Mouse (Mus musculus) forebrain, postnatal 0 days (tissue): ENCODE data around the gene Hint1. TPM values are rescaled to one million over a fixed set of nuclear protein-coding genes. Genes with fewer than 3 reads are reported as not detected.

Experiments
- ATAC-seq: fragments of 200-750 bp; cut with Nextera tagmentation; 2 replicates; pipeline ENCODE4 v1.8.0; 2017; ENCODE audit warnings: mild to moderate bottlenecking, moderate library complexity
- DNase-seq: peaks from one replicate; pipeline ENCODE4 v3.0.0-alpha.2; 2015
- H3K27ac ChIP-seq: fragments of 300-500 bp; sonication (generic); 2 replicates; pipeline ENCODE4 v1.5.1; 2014; ENCODE audit warnings: low read depth, mild to moderate bottlenecking, antibody characterized with exemption, low read length, moderate library complexity, mixed read lengths
- H3K27me3 ChIP-seq: fragments of 300-500 bp; sonication (generic); 2 replicates; pipeline ENCODE4 v1.6.1; 2014; ENCODE audit warnings: mild to moderate bottlenecking, low read length, mixed read lengths; ENCODE audit not compliant: insufficient read depth
- H3K36me3 ChIP-seq: fragments of 300-500 bp; sonication (generic); 2 replicates; pipeline ENCODE4 v1.6.1; 2014; ENCODE audit warnings: mild to moderate bottlenecking, moderate library complexity; ENCODE audit not compliant: insufficient read depth
- H3K4me1 ChIP-seq: fragments of 300-500 bp; sonication (generic); 2 replicates; pipeline ENCODE4 v1.6.1; 2014; ENCODE audit warnings: antibody characterized with exemption; ENCODE audit not compliant: insufficient read depth
- H3K4me2 ChIP-seq: fragments of 300-500 bp; sonication (generic); 2 replicates; pipeline ENCODE4 v1.6.1; 2014; ENCODE audit warnings: low read depth, mild to moderate bottlenecking, moderate library complexity
- H3K4me3 ChIP-seq: fragments of 300-500 bp; sonication (generic); 2 replicates; pipeline ENCODE4 v1.5.1; 2014; ENCODE audit warnings: low read depth, low read length, mixed read lengths
- H3K9ac ChIP-seq: fragments of 300-500 bp; sonication (generic); 2 replicates; pipeline ENCODE4 v1.6.1; 2014; ENCODE audit warnings: mild to moderate bottlenecking
- H3K9me3 ChIP-seq: fragments of 300-500 bp; sonication (generic); 2 replicates; pipeline ENCODE4 v1.6.1; 2016; ENCODE audit warnings: low read length
- CTCF ChIP-seq: sonication (generic); IDR thresholded peaks from 2 replicates; pipeline ENCODE4 v1.5.1; 2016; ENCODE audit warnings: antibody characterized with exemption, control low read depth, low read depth
- WGBS: fragments of 180-500 bp; shearing (Covaris S2); extraction: QIAGEN DNeasy Blood & Tissue Kit; methylation state at CpG from one replicate; pipeline ENCODE4 v1.1.7; 2014; 5-methylcytosine and 5-hydroxymethylcytosine counted together
- polyA plus RNA-seq: library from polyadenylated mRNA; unstranded; fragments of >200 nt; fragmentation: Nextera tagmentation; extraction: Ambion mirVana; gene quantifications from 2 replicates; pipeline ENCODE4 v1.2.1, GENCODE M21; 2015
- total RNA-seq: library from RNA; depleted of rRNA; stranded (reverse); fragments of >200 nt; gene quantifications from 2 replicates; pipeline ENCODE4 v1.2.3, GENCODE M21; 2014

Gene Hint1
- total and polyA plus RNA-seq, 2 experiments from 2014 or later, result 622 to 1,041 TPM

DNA sequence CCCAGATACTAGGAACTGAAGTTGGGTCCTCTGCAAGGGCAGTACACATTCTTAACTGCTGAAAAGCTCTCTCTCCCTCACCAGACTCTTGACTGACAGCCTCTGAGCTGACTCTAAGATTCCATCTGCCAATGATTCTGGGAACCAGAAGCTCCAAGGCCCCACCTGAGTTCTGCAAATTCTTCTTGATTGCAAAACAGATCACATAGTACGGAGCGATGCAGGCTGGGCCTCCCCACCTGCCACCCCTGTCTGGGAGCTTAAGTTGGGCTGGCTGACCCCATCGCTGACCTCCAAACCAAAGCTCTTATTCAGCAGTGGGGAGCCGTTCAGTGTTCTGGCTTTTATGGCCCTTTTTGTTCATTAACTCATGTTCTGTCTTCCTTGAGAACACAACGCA, 31.3 kb downstream of the Hint1 start:
- TF ChIP-seq CTCF, result no peak
- Histone ChIP-seq H3K9me3 (no peaks in the 10 kb centered on the region), H3K4me1 (no peaks in the 10 kb centered on the region), H3K36me3 (no peaks in the 10 kb centered on the region), H3K27me3 (no peaks in the 10 kb centered on the region), H3K9ac (no peak overlapping the region), H3K27ac (no peak overlapping the region), H3K4me3 (no peak overlapping the region), H3K4me2 (no peak overlapping the region)
- no peak for DNase-seq
- no peak for ATAC-seq
- 56% methylated on average over 5 of the region's 5 CpGs for WGBS

DNA sequence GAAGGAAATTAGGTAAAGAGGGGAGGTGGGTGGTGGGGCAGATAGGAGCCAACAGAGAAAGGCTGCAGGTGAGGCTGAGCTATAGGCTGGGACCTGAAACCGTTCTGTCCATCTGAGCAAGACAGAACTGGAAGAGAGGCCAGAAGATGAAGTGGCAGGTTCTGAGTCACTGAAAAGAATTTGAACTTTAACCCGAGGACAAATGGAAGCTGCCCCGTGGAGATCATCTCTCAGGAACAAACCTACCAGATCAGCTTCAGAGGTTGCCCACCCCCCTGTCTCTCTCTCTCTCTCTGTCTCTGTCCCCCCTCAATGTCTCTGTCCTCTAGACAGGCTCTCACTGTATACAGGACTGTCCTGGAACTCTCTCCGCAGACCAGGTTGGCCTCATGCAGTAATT, 33.5 kb downstream of the Hint1 start:
- ATAC-seq (no peak), DNase-seq (no peak)
- Histone ChIP-seq H3K4me1 (no peaks in the 10 kb centered on the region), H3K27me3 (no peaks in the 10 kb centered on the region), H3K36me3 (no peaks in the 10 kb centered on the region), H3K9ac (no peak overlapping the region), H3K4me3 (no peak overlapping the region), H3K4me2 (no peak overlapping the region), H3K9me3 (no peaks in the 10 kb centered on the region), H3K27ac (no peak overlapping the region)
- TF ChIP-seq CTCF, result no peak
- 82% methylated on average over 4 of the region's 4 CpGs for WGBS

DNA sequence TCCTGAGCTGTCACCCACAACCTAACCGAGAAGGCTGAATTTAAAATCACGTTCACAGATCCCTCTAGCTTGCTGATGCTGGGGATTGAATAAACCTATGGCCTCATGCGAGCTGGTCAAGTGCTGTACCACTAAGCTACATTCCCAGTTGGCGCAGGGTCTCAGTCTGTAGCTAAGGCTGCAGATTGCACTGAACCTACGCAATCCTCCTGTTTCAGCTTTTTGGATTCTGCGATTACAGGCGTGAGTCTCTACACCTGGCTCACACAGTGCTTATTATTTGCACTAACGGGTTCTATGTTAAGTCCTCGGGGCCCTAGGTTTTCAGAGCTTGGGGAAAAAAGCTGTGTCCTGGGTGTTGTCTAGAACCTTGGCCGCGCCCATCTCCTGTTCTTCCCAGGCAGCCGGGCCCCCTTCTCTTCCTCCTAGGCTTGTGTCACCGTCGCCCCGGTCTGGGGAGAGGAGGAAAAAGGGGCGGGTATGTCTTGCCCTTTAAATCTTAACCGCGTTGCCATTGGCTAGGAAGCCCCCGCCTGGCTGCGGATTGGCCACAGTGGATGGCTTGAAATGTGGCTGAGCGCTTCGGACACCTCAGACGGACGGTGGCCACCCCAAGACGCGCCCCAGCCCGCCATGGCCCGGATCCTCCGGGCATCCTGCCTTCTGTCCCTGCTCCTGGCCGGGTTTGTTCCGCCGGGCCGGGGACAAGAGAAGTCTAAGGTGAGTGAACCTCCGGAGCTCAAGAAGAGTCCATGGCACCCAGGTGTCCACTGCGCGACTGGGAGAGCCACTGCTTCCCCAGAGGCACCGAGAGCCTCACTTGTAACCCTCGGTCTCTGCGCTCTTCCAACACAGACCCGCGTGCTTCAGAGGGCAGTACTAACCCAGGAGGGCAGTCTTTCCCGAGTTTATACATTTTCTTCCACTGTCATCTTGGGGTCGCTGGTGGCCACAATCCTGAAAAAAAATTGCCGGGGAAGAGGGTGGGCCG, 36.4 kb downstream of the Hint1 start, which contains the start of gene Gpx3:
TSS of gene Gpx3 (plus strand) at position 121 of the 991 bp plus-strand sequence.
- Histone ChIP-seq H3K27ac (no peak within 1 kb of the TSS), H3K27me3 (no peaks in the 10 kb centered on the region), H3K4me2 (peak within 1 kb of the TSS; percentile 94), H3K9ac (peak within 1 kb of the TSS; percentile 40), H3K4me3 (peak within 1 kb of the TSS; percentile 40), H3K9me3 (no peaks in the 10 kb centered on the region), H3K36me3 (no peaks in the 10 kb centered on the region), H3K4me1 (no peaks in the 10 kb centered on the region)
- TF ChIP-seq CTCF, result no peak
- ATAC-seq, result peak; percentile 96
- DNase-seq, result peak; percentile 68
- 16% methylated on average over 43 of the region's 45 CpGs for WGBS

DNA sequence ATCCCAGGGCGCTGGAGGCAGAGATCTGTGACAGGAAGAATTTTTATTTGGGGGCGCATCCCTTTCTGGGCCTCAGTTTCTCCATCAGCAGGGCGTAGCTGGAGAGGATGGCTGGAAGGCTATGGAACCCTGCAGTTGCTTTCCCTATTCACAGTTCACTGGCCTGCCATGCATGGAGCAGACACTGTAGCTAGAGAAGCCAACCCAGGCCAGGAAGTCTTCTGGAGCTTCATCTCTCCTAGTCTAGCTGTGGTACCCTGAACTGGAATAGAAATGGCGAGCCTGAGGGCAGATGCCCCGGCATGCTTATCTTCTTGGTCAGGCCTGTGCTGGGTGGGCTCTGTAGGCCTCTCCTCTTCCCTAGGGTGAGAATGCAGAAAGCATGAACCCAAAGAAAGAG, 37.2 kb downstream of the Hint1 start:
- H3K27me3 ChIP-seq, result no peaks in the 10 kb centered on the region
- H3K4me2 ChIP-seq, result peak overlapping the region; percentile 94
- no peak overlapping the region for H3K9ac ChIP-seq
- no peak for TF ChIP-seq CTCF
- no peak overlapping the region for H3K27ac ChIP-seq
- H3K9me3 ChIP-seq, result no peaks in the 10 kb centered on the region
- H3K4me1 ChIP-seq, result no peaks in the 10 kb centered on the region
- DNase-seq (no peak), ATAC-seq (no peak)
- WGBS, result 77% methylated on average over 5 of the region's 5 CpGs
- peak overlapping the region; percentile 40 for H3K4me3 ChIP-seq
- H3K36me3 ChIP-seq, result no peaks in the 10 kb centered on the region

DNA sequence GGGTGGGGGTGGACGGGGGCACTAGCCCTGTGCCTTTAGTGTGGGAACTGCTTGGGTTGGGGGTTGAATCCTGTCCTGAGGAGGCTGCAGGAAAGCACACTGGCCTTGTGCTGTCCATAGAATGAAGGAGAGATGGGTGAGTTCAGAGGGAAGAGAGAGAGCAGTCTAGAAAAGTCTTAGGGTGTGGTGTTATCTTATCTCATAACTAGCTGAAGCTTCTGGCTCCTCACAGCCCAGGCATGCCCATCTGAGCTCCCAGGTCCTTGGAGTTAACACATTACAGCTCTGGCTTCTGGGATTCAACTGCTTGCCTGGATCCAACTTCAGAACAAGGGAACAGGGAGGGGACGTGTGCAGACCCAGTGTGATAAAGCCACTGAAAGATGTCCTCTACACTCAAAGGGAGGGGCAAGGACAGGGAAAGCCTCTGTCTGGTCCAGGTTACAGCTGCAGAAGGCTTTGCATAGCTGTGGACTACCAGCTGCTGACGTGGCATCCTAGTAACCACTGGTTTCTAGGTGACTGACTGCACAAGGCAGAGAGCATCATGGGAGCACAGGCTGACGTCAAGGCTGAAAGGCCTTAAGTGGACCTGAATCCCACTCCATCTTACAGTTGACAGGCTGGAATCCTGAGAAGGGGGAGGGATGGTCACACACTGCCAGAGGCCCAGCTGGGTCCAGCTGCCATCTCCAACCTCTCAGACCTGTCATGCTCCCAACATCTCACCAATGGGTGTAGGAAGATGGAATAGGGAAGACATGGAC, 37.9 kb downstream of the Hint1 start:
- no peak for TF ChIP-seq CTCF
- H3K9ac ChIP-seq, result no peak overlapping the region
- no peaks in the 10 kb centered on the region for H3K9me3 ChIP-seq
- no peak overlapping the region for H3K27ac ChIP-seq
- 68% methylated on average over 4 of the region's 4 CpGs for WGBS
- ATAC-seq (peak; percentile 67), DNase-seq (peak; percentile 10)
- no peak overlapping the region for H3K4me2 ChIP-seq
- H3K4me3 ChIP-seq, result no peak overlapping the region
- no peaks in the 10 kb centered on the region for H3K36me3 ChIP-seq
- H3K27me3 ChIP-seq, result no peaks in the 10 kb centered on the region
- H3K4me1 ChIP-seq, result no peaks in the 10 kb centered on the region

DNA sequence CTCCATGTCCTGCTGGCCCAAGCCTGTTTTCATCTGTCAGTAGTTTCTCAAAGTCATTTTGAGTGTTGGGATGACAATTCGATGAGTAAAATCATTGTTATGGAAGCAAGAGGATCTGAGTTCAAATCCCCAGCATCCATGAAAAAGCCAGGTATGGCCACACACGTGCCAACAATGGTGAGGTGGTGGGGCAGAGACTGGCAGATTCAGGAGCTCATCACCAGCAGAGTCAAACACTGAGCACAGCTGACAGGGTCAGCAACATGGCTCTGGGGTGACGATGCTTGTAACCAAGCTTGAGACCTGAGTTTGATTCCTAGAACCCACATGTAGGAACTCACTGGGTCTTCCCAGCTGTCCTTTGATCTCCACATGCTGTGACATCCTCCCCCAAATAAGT, 38.9 kb downstream of the Hint1 start:
- WGBS, result 81% methylated on average over 3 of the region's 3 CpGs
- DNase-seq, result no peak
- no peak overlapping the region for H3K9ac ChIP-seq
- no peak for TF ChIP-seq CTCF
- ATAC-seq, result no peak
- H3K36me3 ChIP-seq, result no peaks in the 10 kb centered on the region
- H3K4me3 ChIP-seq, result no peak overlapping the region
- no peaks in the 10 kb centered on the region for H3K4me1 ChIP-seq
- no peak overlapping the region for H3K4me2 ChIP-seq
- H3K27me3 ChIP-seq, result no peaks in the 10 kb centered on the region
- H3K27ac ChIP-seq, result no peak overlapping the region
- no peaks in the 10 kb centered on the region for H3K9me3 ChIP-seq

DNA sequence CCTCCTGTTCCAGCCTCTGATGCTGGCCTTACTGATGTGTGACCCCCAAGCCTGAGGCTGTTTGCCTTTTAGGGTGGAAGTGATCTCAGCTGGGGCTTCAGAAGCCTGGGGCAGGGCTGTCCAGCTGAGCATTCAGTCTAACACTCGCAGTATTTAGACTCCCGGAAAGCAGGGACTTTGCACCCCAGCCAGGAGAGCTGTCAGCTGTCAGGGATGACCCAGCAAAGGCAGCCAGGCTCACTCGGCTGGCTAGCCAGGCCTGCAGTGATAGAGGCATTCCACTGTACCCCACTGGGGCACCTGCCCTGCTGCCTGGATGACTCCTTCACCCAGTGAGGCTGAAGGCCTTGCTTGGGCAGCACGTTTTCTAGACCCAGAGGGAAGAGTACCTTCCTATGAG, 39.7 kb downstream of the Hint1 start:
- ATAC-seq (no peak), DNase-seq (no peak)
- H3K4me3 ChIP-seq, result no peak overlapping the region
- H3K4me1 ChIP-seq, result no peaks in the 10 kb centered on the region
- H3K9me3 ChIP-seq, result no peaks in the 10 kb centered on the region
- 68% methylated on average over 4 of the region's 4 CpGs for WGBS
- H3K4me2 ChIP-seq, result no peak overlapping the region
- H3K27me3 ChIP-seq, result no peaks in the 10 kb centered on the region
- H3K36me3 ChIP-seq, result 0 out of 2 replicates have a peak, but pooled peaks cover 4% of the 10 kb centered on the region
- H3K9ac ChIP-seq, result no peak overlapping the region
- H3K27ac ChIP-seq, result no peak overlapping the region
- no peak for TF ChIP-seq CTCF
